Mouse (Mus musculus) c-Kit-positive CD71-negative TER-119-negative erythroid progenitor cells, embryonic 14.5 days (primary cell): Measurements from ENCODE around the gene Agtrap.
"Not testable (repeated sequence)": the region's sequence is repeated elsewhere in the genome, so short reads cannot be mapped to it uniquely, and the experiment has no call there.

ENCODE experiments used
- DNase-seq: peaks from one replicate; pipeline ENCODE4 v3.0.0-alpha.2; 2013; ENCODE audit warnings: low read depth

Agtrap gene

GRCm38 (mm10) chr4:148075259-148075658, 12.6 kb downstream of the Agtrap start:
- no peak for DNase-seq

DNA sequence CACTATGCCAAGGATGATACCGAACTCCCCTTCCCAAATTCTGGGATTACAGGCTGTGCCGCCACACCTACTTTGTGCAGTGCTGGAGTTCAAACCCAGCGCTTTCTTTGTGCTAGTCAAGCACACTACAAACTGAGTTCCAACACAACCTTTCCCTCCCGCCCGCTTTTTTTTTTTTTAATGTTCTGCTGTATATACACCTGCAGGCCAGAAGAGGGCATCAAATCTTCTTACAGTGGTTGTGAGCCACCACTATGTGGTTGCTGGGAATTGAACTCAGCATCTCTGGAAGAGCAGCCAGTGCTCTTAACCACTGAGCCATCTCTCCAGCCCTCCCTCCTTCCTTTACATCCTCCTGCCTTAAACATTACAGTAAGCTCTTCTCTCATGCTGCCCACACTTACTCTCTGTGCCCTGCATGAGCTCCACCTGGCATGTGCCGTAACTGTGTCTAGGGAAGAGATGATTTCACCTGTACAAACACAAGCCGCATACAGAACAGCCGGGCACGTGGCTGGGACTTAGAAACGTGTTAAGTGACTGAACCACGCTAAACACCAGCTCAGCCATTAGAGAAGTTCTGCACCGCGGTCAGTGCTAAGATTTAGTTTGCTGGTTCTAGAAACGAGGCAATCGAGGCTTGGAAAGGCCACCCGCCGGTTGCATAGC, 13.2 kb downstream of the Agtrap start:
- no peak for DNase-seq

- DNase-seq = no peak
These were observed 16.3 kb downstream of the Agtrap start for GRCm38 (mm10) chr4:148071508-148071907.

DNA sequence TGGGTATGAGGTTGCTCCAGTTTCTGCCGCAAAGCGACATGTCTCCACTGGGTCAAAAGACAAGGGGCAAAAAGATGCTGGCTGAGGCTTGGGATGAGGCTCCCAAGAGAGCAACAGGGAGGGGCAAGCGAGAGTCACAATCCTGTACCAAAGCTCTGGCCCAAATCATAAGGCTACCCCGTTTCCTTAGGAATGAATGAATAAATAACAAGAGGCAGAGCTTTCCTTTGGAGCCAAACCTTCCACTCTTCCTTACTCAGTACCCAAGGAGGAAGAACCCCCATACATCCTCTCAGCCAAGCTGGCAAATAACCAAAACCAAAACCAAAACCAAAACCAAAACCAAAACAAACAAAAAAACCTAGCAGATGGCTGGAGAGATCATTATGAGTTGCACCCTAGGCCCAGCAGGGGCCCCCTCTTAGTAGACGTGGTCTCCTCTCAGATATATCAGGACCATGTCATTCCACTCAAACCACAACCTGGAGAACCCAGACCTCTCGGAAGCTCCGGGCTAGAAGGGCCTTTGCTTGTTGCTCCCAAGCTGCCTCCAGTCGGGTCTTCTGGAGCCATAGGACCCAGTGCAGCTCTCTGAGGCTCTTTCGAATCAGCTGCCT, 18.1 kb downstream of the Agtrap start:
- DNase-seq = no peak

DNA sequence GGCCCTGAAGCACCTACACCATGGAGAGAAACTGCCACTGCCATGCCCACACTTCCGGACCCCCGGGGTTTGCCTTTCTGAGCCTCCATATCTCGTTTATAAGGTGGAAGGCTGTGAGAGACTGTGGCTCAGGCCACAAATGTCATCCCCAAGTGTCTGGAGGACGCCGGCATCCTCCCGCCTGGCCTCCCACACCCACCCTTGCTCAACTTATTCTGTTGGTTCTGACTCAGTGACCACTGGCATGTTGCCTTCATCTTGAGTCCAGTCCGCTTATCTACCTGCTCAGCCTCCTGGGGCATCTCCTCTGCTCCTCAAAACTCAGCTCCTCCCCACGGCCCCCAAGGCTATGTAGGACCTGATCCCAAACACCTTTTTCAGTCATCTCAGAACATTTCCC, 20.5 kb downstream of the Agtrap start:
- no peak for DNase-seq

GRCm38 (mm10) chr4:148066401-148066744, 21.5 kb downstream of the Agtrap start:
- DNase-seq = no peak

GRCm38 (mm10) chr4:148065702-148066400, 22.0 kb downstream of the Agtrap start:
- no peak for DNase-seq

GRCm38 (mm10) chr4:148061086-148061480, 26.7 kb downstream of the Agtrap start:
- no peak for DNase-seq

GRCm38 (mm10) chr4:148060120-148061085, 27.4 kb downstream of the Agtrap start:
- DNase-seq = no peak

- DNase-seq = no peak
These were observed 28.8 kb downstream of the Agtrap start for GRCm38 (mm10) chr4:148058993-148059392.

- DNase-seq = no peak
These were observed 29.5 kb downstream of the Agtrap start for GRCm38 (mm10) chr4:148058218-148058819.

DNA sequence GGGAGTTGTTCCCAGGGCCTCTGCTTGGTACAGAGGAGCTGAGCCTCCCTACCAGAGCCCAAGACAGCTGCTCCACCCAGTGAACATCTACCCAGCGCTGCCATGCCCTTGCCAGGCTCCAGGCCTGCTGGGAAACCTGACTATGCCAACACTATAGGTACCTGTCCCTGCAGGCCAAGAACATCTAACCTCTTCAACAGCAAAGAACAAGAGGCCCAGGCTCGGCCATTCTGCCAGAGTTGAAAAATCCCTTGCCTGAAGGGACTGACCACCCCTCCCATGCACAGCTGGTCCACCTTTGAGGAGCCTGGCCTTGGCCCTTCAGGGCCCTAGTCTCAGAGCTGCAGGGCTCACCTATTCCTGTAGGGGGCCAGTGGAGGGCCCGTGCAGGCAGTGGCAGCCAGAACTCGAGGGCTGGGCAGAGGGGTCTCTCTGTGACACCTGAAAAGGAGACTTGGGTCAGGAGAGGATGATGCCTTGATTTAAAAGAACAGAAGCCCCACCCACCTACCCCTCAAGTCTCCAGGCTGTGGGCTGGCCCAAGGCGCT, 30.1 kb downstream of the Agtrap start:
- no peak for DNase-seq

- DNase-seq = no peak
These were observed 31.0 kb downstream of the Agtrap start for GRCm38 (mm10) chr4:148056801-148057200.

DNA sequence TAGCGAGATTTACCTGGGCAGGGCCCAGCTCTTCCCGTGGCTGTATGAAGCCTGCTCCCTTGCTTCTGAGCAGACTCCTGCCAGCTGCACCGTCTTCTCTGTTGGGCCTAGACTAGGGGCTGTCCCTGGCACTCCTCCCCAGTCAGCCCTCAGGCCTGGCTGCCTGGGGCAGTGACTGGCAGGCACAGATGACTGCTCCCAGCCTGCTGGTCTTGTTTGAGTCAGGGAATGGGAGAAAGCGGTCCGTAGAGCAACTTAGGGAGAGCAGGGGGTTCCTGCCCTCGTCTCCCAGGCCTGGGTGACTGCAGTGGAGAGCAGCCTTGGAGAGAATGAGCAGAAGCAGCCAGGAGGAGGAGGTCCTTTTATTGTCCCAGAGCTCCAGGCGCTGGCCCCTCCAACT, 31.6 kb downstream of the Agtrap start:
- no peak for DNase-seq

DNA sequence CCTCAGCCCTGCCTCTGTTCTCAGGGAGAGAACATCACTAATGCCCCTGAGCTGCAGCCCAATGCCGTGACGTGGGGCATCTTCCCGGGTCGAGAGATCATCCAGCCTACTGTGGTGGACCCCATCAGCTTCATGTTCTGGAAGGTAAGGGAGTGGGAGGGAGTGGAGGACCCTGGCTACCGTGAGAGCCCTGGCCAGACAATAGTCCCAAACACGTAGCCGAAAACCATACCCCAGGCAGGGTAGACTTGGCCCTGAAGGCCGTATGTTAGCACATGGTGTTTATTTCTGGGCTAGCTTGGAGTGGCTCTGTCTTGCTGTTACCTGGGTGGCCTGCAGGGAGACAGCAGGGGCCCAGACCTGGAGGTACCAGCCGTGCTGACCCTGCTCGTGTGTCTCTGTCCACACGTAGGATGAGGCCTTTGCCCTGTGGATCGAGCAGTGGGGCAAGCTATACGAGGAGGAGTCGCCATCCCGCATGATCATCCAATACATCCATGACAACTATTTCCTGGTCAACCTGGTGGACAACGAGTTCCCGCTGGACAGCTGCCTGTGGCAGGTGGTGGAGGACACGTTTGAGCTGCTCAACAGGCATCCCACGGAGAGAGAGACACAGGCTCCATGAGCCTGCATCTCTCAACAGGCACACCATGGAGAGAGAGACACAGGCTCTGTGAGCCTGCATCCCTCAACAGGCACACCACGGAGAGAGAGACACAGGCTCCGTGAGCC, 32.7 kb downstream of the Agtrap start:
- DNase-seq = no peak

GRCm38 (mm10) chr4:148053417-148053920, 34.4 kb downstream of the Agtrap start:
- DNase-seq = no peak

DNA sequence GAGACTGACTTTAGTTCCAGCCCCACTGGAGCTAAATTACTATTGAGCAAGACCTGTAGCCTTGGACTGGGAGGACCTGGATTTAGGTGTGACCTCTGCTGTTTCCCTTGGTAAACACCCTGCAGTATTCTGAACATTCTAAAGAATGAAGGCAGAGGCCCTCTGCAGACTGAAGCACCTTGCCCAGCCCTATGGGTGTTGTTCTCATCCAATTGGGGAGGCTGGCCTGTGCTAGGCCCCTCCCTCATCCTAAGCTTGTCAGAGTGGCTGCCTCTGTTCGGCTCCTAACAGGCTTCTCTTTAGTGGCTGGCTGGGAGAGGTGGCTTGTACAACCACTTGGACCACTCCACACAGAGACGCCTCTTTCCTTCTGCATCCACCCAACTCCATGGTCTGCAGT, 34.9 kb downstream of the Agtrap start:
- no peak for DNase-seq

DNA sequence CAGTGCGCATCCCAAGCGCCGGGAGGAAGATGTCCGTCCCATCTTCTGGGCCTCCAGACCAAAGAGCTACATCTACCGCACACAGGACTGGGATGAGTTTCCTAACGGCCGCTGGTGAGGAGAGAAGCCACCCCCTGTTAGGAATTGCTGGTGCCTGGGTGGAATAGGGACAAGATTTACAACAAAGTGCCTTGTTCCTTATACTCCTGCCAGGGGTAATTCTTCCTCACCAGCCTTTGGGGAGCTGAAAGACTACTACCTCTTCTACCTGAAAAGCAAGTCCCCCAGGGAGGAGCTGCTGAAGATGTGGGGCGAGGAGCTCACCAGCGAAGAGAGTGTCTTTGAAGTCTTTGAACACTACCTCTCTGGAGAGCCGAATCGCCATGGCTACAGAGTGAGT, 35.9 kb downstream of the Agtrap start:
- DNase-seq = no peak

DNA sequence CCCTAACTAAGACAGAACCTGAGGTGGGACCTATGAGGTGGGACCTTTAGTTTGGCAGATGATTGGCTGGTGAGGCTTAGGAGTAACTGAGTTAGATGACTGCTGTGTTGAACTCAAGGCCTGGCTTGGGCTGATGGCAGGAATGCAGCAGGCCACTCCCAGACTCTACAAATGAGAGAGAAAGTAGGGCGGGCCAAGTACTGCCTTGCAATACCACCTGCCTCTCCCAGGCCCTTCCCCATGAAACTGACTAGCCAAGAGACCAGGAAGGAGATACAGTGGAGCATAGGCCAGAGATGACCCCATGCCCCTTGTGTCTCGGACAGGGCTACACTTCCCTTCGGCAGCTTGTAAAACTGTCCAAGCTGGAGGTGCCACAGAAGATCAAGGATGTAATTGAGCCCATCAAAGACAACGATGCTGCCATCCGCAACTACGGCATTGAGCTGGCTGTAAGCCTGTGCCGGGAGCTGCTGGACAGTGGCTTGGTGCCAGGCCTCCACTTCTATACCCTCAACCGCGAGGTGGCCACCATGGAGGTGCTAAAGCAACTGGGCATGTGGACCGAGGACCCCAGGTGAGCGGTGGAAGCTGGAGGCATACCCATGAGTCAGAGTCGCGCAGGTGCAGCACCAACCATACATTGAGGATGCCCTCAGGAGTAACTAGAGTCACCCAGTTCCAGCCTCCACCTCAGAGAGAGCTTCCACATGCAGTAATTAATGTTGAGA, 36.6 kb downstream of the Agtrap start:
- DNase-seq = no peak

DNA sequence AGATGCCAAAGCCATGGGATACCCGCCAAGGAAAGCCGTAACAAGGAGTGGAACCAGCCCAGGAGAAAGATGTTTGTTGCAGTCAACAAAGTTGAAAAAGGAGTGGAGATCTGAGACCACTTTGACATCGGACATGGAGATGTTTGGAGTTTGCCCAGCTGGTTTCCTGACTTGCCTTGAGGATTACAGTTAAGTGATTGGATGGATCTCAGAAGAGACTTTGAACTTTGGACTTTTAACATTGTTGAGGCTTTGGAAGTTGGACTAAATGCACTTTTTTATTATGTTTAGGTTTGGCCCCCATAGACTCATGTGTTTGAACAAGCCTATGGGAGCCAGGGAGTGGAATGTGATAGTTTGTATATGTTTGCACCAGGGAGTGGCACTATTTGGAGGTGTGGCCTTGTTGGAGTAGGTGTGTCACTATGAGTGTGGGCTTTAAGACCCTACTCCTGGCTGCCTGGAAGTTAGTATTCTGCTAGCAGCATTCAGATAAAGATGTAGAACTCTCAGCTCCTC, 37.4 kb downstream of the Agtrap start:
- not testable (repeated sequence) for DNase-seq
